Mouse (Mus musculus) right cerebral cortex, adult 2 months (tissue): ENCODE data around the gene Prdm11.
A peak's percentile ranks its signal among the peaks of the same experiment; 100 is the strongest.

Experiments used
- DNase-seq, 2 experiments: peaks; one replicate each; pipeline ENCODE4 v3.0.0; 2021 to 2022; ENCODE audit warnings: low spot score in 2 of 2

The Prdm11 gene

DNA sequence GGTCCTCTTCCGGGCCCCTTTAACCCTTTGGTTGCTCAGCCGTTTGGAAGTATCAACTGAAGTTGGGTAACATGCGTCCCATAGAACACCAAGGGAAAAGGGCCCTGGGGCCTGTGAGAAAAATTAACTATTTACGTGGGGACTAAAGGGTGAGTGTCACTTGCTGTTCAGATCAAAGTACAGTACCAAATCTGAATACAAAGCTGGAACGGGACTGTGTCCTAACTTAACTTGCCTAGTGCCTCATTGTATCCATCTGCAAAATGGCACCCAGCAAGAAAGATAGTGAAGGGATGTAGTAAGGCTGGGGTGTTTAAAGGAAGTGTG, 505 bp upstream of the Prdm11 start:
- no peak for DNase-seq

DNA sequence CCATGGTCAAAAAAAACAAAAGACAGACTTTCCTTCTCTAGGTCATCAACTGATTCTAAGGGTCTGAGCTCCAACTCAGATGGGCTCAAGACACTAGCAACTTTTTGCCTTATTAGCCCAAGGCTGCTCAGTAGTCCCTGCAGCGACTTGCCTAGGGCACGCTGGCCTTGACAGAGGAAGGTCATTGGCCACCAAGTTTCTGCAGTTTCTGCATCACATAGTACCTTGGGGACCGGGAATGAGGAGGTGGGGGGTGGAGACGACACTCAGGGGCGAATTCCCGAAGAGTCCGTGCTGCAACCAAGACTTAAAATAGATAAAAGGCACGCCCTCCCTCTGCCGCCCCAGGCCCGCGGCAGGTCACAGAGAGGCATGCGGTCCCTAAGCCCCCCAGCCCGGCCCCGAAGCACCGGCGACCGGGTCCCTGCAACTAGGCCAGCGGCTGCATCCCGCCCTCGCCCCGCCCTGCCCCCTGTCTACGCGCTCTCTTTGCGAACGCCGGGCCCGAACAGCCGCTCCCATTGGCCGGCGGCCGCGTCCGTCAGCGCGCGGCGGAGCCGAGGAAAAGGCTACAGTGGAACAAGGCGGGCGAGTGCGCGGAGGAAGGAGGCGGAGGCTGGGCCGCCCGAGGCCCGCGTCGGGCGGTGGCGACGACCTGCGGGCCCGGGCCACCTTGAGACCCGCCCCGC, 694 bp downstream of the Prdm11 start:
- peak; percentile 93 for DNase-seq

DNA sequence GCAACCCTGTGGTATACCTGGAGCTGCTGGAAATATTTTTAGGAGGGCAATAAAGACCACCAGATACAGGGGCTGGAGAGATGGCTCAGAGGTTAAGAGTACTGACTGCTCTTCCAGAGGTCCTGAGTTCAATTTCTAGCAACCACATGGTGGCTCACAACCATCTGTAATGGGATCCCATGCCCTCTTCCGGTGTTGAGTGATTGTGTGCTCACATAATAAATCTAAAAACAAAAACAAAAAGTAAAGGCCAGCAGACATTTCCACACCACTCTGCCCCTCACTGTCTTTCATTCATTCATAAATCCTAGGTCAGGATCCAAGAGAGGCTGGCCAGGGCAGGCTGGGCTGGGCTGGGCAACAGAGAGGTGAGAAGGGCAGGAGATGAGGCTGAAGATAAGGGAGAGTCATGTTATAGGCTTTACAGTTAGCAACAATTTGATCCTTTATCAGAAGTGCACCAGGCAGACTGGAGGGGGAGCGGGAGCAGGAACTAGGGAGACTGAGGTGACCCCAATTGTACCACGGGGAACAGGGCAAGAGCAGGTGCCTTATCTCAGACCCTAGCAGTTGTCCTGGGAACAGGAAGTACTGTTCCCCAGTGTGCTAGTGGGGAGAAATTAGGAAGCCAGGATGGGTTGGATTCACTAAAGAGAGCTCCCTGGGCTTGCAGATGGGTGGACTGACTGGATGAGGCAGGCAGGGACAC, 2.4 kb downstream of the Prdm11 start:
- DNase-seq: no peak

GRCm38 (mm10) chr2:93041470-93041869, 4.5 kb downstream of the Prdm11 start:
- no peak for DNase-seq

GRCm38 (mm10) chr2:93040841-93041240, 5.1 kb downstream of the Prdm11 start:
- DNase-seq: no peak

- no peak for DNase-seq
Measured at GRCm38 (mm10) chr2:93039706-93040105, 6.3 kb downstream of the Prdm11 start.

DNA sequence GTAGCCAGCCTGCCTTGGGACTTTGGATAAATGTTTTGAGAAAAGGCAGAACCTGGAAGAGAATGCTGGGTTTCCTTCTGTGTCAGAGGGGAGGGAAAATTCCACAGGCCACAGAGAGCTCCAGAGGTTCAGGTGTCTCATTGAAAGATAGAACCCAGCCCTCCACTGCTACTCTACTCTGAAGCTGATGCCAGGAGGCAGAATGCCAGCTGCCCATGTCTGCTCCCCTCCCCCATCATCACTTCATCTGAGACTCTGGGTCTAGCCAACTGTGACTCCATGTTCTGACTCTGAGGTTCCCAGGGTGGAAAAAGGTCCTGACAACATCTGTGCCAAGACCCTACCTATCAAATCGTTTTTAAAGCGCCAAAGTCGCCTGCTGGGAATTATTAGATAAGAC, 6.9 kb downstream of the Prdm11 start:
- no peak for DNase-seq

DNA sequence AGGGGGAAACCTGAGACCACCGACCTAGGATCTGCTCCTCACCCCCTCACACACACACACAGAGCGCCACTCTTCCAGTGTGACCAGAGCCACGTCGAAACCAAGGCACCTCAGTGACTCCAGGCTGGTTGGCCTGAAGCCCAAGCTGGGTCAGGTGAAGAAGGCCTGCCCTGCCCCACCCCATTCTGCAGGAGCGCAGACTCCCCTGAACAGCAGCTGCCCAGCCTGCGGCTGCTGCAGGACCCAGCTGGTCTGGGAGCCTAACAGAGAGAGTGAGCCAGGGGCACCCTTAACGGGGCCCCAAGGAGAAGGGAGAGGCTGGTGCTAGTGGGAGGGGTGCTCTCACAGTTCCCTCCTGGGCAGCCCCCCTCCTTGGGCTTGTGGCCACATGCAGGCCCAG, 10.3 kb downstream of the Prdm11 start:
- DNase-seq: no peak

DNA sequence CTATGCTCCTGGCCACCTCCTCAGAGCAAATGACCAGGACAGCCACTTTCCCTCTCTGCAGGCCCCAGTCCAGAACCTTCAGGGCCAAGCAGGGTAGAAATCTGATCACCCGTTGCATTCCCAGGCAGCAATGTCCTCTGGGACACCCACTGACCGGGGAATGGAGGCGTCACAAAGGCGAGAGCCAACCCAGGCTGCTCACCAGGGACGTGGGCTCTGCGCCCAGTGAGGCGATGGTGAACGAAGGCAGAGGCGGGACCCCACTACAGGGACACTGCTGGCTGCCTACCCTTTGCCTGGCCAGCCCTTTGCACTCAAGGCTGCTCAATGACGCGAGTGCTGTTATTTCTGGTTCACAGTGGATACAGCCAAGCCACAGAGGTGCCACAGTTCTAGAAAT, 13.3 kb downstream of the Prdm11 start:
- no peak for DNase-seq

DNA sequence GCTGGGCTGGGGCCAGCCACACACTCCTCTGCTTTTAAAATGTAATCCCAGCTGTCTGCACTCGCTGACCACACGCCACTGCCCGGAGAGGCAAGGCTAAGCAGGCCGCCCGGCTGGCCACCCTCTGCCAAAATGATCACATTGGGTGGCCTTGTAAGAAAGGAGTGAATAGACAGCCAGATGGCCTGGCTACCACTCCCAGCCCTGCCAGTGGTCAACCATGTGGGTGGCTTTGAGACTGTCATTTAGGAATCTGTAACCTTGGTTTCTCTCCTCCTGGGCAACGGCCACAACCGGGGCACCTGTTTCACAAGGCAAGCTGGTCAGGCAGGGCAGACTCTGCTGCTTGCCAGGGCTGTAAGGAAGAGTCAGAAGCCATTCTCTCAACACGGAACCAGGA, 13.9 kb downstream of the Prdm11 start:
- no peak for DNase-seq

GRCm38 (mm10) chr2:93031021-93031420, 14.9 kb downstream of the Prdm11 start:
- no peak for DNase-seq

DNA sequence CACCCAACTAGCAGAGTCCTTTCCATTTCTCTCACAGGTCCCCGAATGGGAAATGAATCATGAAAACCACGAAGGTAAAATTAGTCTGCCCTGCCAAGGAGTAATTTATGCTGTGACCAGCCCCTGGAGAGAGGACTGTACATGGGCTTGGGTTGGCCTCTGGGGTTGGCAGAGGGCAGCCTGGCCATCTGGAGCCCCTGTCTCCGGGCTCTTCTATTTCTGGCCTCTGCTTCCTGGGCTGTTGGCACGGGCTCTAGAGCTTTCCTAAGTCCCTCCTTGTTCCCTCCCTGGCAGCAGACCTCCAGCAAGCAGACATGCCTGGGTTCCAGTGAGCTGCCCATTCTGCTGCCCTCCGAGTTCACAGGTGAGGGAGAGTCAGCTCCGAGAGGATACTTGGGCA, 15.9 kb downstream of the Prdm11 start:
- no peak for DNase-seq

- DNase-seq: no peak
Measured at GRCm38 (mm10) chr2:93029267-93030060, 16.5 kb downstream of the Prdm11 start.

DNA sequence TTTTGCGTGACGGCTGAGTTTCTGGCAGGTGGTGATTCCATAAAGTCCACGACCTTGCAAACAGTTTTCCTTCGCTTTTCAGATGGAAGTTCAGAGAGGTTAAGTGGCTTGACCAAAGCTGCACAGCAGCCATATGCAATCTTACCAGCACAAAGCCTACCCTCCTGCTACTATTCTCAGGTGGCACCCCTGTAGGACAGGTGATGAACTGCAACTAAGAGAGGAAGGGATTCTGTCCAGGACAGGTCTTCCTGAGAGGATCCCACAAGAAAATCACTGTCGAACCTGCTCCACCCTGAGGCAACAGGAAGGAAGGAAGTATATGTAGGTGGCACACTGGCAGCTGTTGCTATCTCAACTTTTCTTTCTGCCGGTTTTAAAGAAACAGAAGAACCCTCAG, 17.1 kb downstream of the Prdm11 start:
- no peak for DNase-seq

GRCm38 (mm10) chr2:93027713-93028112, 18.3 kb downstream of the Prdm11 start:
- DNase-seq: no peak

- no peak for DNase-seq
Measured at GRCm38 (mm10) chr2:93024431-93024830, 21.5 kb downstream of the Prdm11 start.

- no peak for DNase-seq
Measured at GRCm38 (mm10) chr2:93018854-93019253, 27.1 kb downstream of the Prdm11 start.

DNA sequence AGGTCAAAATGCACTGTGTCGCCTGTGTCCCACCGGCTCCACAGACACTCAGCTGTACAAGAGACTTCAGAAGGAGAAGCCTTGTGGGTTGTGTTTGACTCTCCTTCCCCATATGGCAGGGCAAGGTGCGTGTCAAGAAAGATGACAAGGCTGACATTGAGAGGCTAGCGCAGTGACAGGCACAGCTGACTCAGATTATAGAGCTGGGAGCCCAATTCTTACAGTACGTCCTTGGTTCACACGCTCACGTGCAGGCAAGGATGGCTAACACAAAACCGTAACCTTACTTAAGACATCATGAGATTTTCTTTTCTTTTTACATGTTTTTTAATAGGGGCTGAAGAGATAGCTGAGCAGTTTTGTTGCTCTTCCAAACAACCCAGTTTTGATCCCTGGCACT, 28.8 kb downstream of the Prdm11 start:
- no peak for DNase-seq

GRCm38 (mm10) chr2:93015041-93015440, 30.9 kb downstream of the Prdm11 start:
- no peak for DNase-seq

DNA sequence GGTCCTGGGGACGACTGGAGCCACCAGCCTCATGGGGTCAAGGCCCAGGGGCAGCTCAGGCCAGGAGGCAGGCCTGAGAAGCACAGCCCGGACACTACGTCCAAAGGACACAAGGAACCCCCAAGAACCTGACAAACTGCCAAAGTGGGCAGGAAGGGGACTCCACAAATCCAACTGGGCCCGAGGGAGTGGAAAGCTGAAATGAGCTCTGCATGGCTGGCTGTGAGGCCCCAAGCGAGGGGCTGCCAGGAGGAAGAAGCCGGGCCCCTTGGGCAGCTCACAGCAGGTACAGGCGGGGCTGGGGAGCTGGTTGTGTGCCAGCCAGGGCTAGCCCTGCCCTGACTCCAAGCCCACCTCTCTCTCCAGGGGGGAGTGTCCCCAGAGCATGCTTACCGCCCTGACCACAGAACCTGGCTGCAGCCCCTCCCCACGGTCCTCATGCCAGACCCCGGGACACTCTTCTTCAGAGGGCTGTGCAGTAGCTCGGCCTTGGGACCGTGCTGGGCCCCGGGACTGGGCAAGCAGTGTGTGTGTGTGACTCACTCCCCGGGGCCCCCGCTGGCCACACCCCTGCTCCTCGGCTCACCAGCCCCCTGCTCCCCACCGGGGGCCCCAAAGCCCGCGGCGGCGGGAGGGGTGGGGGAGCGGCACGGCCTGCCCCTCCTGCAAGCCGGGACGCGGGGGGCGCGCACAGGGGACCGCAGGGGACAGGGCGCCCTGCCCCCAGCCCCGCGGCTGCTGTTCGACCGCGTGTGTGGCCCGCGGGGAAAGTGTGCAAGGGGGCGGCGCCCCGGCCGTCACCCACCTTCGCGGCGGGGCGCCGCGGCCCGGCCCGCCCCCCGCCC, 31.7 kb downstream of the Prdm11 start:
- no peak for DNase-seq

DNA sequence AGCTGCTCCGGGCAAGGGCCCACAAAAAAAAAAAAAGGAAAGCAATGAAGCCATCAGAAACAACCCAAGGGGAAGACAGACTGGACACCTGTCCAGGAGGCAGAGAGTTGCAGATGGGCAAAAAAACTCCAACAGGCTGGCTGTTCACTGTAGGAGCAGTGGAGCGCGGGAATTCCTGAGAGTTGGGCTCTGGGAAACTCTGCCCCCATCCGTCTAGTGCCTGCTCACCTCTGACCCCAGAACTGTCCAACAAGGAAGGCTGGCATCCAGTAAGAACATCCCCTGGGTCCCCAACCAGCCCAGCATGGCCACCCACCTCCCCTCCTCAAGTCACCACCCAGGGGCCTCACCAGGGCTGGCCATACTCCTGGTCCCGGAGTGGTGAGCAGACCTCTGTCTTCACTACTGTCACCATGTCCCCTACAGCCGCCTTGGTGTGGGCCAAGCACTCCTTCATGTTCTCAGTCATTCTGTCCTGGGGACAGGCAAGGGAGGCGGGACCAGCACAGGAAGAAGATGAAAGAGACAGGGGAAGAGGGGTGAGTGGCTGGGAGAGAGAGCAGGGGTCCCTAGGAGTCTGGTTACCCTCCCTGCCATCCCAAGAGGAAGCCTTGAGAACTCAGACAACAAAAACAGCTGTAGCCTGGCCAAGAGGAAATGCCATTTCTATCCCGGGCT, 32.4 kb downstream of the Prdm11 start:
- DNase-seq: no peak
